Mouse (Mus musculus) urinary bladder, adult 18-20 months (tissue): ENCODE data around the gene Nr6a1.

Source experiments
- DNase-seq, 2 experiments: peaks; one replicate each; pipeline ENCODE4 v3.0.0; 2022; ENCODE audit warnings: low spot score in 2 of 2, mixed read lengths in 2 of 2

The Nr6a1 gene

DNA sequence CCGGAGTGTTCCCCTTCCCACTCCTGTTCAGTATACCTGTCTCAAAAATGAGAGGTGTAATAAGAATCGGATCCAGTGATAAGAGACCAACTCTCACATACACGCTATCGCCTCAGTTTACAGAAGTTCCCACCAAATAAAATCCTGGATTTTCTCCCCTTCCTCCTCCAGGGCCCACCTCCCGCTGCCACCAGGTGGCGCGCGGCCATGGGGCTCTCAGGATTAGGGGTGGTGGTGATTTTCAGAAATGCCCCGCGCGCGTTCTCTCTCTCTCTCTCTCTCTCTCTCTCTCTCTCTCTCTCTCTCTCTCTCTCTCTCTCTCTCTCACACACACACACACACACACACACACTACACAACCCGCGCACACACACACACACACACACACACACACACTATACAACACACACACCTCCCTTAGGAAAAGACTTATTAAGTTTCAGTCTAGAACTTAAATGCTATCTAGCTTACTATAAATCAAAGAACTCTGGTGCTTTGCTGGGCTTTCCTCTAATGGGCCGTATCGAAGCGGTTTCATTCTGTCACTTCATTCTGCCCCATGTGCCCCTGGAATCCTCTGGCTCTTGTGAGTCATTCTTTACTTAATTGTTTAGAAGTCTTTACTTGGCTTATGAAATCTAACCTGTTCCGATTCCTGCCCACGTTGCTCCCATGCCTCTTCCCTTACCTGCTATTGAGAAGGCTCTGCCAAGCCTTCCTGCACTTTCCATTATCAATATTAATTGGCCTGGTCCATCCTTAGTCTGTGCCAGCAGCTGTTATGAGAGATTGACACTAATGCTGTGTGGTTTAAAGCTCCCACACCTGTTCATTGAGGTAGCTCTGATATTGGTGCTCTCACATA lies at the start of gene Nr6a1:
Gene Nr6a1 (minus strand): TSS at position 574 of the 865 bp plus-strand sequence.
- peak in 1 of 2 experiments; percentile 50 for DNase-seq

DNA sequence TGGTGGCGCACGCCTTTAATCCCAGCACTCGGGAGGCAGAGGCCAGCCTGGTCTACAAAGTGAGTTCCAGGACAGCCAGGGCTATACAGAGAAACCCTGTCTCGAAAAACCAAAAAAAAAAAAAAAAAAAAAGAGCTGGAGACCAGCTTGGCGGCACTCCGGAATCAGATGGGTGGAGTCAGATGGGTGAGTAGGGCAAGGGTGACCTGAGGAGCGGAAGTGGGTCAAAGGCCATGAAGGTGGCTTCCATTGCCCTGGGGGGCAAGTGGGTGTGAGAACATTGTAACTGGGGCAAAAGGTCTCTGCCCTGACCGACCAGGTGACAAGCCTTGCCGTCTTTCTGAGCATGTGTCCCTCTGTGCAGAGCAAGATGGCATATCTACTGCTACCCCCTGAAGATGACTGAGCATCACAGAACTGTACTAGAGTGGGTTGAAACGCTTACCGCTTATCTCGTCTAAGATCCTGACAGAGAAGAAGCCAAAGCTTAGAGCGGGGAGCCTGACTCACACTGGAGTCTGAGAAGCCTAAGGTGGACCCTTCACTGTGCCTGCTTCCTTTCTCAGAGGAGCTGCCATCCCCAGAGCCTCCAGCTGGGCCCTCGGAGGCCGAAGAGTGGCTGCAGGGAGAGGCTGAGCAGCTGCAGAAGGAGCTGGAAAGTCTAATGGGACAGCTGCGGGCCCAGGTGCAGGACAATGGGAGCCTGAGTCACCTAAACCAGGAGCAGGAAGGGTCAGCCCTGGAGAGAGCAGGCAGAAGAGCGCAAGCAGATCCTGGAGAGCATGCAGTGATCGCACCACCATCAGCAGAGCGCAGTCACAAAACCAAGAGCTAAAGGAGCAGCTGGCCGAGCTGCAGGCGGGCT lies 48.7 kb upstream of the Nr6a1 start:
- DNase-seq, result no peak

- DNase-seq, result no peak
Observed at GRCm38 (mm10) chr2:38975181-38975580, 47.7 kb upstream of the Nr6a1 start.

- no peak for DNase-seq
Observed at GRCm38 (mm10) chr2:38974171-38974570, 46.7 kb upstream of the Nr6a1 start.

- DNase-seq, result no peak
Observed at GRCm38 (mm10) chr2:38973701-38974100, 46.2 kb upstream of the Nr6a1 start.

DNA sequence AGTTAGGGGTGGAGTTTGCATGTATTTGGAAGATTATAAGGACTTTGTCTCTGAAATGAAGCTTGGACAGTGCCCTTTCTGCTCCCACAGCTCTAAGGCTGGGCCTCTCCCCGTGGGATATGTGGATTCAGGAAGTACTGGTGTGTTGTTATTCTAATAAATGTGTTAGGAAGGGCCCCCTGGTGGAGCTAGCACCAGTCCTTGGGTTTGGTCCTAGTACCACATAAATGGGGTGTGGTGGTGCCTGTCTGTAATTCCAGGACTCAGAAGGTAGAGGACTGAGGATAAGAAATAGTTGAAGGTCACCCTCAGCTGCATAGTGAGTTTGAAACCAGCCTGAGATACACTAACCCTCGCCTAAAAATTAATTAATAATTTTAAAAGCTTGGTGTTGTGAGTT lies 45.7 kb upstream of the Nr6a1 start:
- DNase-seq, result no peak

DNA sequence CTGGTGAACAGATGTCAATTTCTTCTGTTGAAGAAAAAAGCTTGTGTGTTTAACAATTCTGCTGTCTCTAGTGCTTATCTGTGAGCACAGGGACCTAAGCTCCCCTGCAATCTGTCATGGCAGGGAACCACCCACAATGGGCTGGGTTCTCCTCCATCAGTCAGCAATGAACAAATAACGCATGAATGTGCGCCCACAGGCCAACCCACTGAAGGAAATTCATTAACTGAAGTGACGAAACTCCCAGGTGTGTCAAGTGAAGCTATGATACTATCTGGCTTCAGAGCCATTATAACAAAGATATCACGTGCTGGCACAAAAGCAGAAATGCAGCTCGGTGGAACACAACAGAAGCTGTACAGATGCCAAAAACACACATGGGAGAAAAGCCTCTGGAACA lies 42.6 kb upstream of the Nr6a1 start:
- no peak for DNase-seq

- DNase-seq, result no peak
Observed at GRCm38 (mm10) chr2:38969650-38970049, 42.2 kb upstream of the Nr6a1 start.

GRCm38 (mm10) chr2:38964198-38964597 lies 36.7 kb upstream of the Nr6a1 start:
- no peak for DNase-seq

DNA sequence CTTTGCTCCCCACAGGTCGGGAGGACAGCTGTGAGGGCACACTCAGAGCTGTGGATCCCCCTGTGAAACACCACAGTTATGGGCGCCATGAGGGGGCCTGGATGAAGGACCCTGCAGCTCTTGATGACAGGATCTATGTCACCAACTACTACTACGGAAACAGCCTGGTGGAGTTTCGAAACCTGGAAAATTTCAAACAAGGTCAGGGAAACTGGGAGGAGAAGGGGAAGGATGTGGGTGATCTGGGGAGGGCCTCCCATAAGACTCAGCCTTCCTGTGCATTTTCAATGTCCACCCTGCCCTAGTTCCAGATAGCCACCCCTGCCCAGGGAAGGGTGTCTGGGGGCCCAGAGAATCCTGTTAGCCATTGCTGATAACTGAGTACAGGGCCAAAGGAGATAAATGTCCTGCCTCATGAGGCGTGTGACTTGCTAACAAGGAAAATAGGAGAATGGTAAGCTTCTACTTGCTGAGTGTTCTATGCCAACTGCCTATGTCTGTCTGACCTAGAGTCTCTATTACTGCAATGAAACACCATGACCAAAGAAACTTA lies 30.3 kb upstream of the Nr6a1 start:
- no peak for DNase-seq

DNA sequence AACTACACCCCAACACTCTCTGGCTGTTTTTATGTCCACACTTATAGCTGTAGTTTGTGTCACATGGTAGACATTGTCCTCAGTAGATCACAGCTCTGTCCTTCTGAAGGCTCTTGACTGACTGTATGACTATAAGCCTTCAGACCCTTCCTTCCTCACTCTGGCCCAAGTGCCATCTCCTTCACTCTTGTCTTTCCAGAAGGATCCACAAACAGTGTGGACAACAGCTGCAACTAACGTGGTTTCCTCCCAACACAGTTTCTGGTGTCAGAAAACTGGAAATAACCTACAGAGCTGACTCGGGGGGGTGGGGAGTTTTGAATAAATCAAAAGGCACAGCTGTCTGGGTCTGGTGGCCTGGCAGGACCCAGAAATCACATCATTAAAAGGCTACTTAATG lies 28.6 kb upstream of the Nr6a1 start:
- no peak for DNase-seq

DNA sequence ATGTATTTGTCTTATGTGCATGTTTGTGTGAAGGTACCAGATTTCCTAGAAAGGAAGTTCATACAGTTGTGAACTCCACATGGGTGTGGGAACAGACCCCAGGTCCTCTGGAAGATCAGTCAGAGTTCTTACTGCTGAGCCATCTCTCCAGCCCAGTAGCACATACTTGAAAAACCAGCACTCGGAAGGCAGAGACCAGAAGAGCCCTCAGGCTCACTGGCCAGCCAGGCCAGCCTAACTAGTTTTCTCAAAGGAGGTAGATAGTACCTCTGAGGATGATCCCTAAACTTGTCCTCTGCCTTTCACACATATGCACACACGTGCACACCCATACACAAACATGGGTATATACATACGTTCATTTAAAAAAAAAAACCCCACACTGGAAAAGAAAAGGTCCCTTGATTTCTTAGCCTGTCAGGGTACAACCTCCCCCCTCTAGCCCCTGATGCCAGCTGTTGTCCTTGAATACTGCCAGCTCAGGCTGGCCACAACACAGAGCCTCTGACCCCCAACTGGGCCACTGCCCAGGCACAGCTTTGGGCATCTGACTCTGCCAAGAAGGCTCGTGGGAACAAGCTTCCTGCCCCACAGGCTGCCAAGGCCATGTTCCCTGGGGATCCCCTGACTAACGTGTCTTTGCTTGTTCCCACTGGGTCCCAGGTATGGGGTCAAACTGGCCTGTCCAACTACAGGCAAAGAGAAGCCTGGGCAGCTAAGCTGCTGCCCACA lies 25.8 kb upstream of the Nr6a1 start:
- DNase-seq, result peak in 1 of 2 experiments; percentile 25

- peak in 1 of 2 experiments; percentile 50 for DNase-seq
Observed at GRCm38 (mm10) chr2:38950281-38950719, 22.8 kb upstream of the Nr6a1 start.

DNA sequence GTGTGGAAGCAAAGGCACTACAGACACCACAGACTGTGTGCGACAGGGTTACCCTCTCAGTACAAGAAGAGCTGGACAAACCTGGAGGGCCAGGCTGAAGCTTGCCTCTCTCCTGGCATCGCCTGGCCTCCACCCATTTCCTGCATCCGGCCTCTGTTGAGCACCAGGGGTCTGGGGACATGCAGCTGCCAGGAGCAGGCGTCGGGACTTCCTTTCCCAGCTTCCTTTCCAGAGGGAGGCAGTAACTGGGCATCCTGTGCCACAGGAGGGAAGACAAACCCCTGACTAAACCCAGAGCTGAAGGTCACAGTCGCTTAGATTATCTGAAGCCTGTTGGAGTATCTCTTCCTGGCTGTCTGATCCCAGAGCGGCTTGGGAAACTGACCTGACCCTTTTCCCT lies 20.1 kb upstream of the Nr6a1 start:
- DNase-seq, result no peak

GRCm38 (mm10) chr2:38944460-38945161 lies 17.1 kb upstream of the Nr6a1 start:
- DNase-seq, result no peak

DNA sequence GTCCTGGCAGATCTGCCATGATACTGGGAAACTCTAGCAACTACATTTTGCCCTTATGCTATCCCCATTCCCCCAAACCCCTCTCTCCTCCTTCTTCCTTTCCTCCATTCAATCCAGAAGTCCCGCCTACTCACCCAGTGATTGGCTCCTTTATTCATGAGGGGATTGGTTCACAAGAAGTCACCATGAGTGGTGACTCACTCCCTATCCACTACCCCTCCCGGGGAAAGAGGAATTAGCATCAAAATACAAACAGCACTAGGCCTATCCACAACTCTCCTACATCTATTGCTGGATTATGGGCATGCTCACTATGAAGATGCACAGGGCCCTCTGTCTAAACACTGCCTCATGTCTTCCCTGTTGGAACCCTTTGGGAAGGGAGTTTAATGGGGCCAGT lies 16.5 kb upstream of the Nr6a1 start:
- no peak for DNase-seq

DNA sequence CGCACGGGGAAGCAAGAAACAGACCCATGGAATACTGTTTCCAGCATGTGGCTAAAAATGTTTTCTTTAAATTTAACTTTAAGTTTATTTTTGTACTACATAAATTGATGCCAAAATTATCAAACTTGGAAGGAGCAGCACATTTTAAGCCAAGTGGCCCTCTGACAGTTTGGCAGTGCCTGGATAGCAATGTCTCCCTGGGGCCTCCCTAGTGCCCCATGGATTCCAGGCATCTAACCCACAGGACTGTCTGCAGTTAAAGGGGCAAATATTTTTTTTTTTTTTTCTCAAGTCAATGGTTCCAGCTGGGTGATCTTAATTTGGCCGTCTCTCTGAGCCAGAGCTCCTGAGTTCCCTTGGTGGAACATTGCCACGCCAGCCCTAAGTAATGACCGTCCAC lies 15.7 kb upstream of the Nr6a1 start:
- DNase-seq, result no peak

DNA sequence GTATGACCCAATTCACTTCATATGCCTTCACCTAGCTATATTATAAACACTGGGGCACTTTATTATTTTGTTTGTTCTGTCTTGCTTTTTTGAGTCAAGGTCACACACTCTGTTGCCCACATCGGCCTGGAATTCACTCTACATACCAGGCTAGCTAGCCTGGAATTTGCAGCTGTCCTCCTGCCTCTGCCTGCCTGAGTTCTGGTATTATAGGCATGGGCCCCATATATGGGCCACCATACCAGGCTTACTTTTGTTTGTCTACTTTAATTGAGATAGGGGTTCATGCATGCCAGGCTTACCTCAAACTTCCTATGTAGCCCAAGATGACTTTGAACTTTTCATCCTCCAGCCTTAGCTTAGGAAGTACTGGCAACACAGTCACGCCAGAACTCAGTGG lies 14.4 kb upstream of the Nr6a1 start:
- DNase-seq, result no peak

GRCm38 (mm10) chr2:38941426-38941825 lies 13.9 kb upstream of the Nr6a1 start:
- no peak for DNase-seq

GRCm38 (mm10) chr2:38939047-38939446 lies 11.6 kb upstream of the Nr6a1 start:
- DNase-seq, result no peak

GRCm38 (mm10) chr2:38938007-38938406 lies 10.5 kb upstream of the Nr6a1 start:
- DNase-seq, result no peak
